Mouse (Mus musculus) right cerebral cortex, postnatal 14 days (tissue): Measurements from ENCODE around the gene Olfr878.

Experiments used
- DNase-seq: peaks from one replicate; pipeline ENCODE4 v3.0.0; 2022

The Olfr878 gene

GRCm38 (mm10) chr9:37917540-37917939, at the start of gene Olfr878:
Gene Olfr878 (plus strand): TSS chr9:37917840.
- DNase-seq, result no peak

- no peak for DNase-seq
Measured at GRCm38 (mm10) chr9:37870246-37870645, 47.4 kb upstream of the Olfr878 start.

GRCm38 (mm10) chr9:37871097-37871496, 46.5 kb upstream of the Olfr878 start:
- DNase-seq, result no peak

GRCm38 (mm10) chr9:37871536-37871935, 46.1 kb upstream of the Olfr878 start:
- DNase-seq, result no peak

- DNase-seq, result no peak
Measured at GRCm38 (mm10) chr9:37890960-37891359, 26.7 kb upstream of the Olfr878 start.

GRCm38 (mm10) chr9:37896661-37897060, 21.0 kb upstream of the Olfr878 start, which contains the start of gene Olfr145:
Gene Olfr145 (plus strand): TSS chr9:37896724.
- DNase-seq, result no peak

- DNase-seq, result no peak
Measured at GRCm38 (mm10) chr9:37905555-37905954, 12.1 kb upstream of the Olfr878 start.

GRCm38 (mm10) chr9:37918018-37918417, 378 bp downstream of the Olfr878 start:
- DNase-seq, result no peak

GRCm38 (mm10) chr9:37924194-37924593, 6.6 kb downstream of the Olfr878 start:
- no peak for DNase-seq

- no peak for DNase-seq
Measured at GRCm38 (mm10) chr9:37925445-37925844, 7.8 kb downstream of the Olfr878 start.

- DNase-seq, result no peak
Measured at GRCm38 (mm10) chr9:37926019-37927013, 8.7 kb downstream of the Olfr878 start.

- peak; percentile 58 for DNase-seq
Measured at GRCm38 (mm10) chr9:37932519-37932918, 14.9 kb downstream of the Olfr878 start.

- no peak for DNase-seq
Measured at GRCm38 (mm10) chr9:37934146-37934545, 16.5 kb downstream of the Olfr878 start.

GRCm38 (mm10) chr9:37941167-37941566, 23.5 kb downstream of the Olfr878 start:
- no peak for DNase-seq
